Mouse (Mus musculus): ENCODE data around the gene Alk.
"Not testable (repeated sequence)": the region's sequence is repeated elsewhere in the genome, so short reads cannot be mapped to it uniquely, and the experiment has no call there.

Alk gene

DNA sequence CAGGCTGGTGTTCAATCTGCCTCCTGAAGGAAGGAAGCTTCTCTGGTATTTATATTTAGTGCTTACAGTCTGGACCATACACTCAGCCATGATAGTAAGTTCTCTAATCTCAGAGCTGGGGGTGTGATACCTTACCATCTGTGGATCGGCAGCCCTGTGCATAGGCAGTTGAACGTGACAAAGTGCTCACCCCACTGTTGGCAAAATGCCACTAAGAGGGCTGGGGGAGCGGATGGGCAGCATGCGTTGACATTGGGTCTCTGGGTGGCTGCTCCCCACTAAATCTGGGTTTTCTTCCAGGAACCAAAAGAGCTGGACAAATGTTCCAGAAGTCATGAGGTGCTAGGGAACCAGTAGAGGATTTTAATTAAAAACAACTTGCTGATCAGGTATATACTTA lies 78.1 kb downstream of the Alk start:
- no peak for DNase-seq

DNA sequence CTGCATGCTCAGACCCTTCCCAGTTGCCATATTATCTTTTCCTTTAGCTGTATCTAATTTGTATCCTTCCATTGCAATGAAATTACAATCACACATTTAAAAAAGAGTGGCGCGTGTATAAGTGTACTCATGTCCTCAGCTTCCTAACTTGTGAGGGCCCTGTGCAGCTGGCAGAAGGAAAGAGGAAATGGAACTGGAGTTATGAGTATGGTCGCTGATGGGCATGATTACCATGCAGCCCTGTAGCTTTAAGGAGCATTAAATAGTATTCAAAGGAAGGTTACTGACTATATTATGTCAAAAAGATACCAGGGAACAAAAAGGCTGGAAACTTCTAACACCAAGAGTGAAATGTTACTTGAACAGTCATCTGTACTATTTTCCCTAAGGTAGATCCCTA lies 79.6 kb downstream of the Alk start:
- DNase-seq = no peak

DNA sequence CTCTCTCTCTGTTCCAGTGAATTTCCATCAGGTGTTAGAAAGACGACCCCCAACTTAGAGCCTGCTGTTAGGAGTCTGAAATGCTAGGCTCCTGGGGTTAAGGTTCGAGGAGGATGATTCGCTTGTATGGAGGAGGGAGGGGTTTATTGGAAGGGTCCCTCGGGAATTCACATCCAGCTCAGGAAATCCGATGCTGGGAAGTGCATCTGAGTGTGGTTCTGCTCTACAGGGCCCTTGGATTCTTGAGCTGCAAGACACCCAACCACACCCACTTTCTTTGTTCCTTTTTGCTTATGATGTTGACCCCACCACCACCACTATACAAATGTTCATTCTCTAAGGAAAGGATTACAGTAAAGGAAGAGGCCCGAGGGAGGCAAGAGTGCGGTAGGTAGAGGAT lies 81.4 kb downstream of the Alk start:
- no peak for DNase-seq

DNA sequence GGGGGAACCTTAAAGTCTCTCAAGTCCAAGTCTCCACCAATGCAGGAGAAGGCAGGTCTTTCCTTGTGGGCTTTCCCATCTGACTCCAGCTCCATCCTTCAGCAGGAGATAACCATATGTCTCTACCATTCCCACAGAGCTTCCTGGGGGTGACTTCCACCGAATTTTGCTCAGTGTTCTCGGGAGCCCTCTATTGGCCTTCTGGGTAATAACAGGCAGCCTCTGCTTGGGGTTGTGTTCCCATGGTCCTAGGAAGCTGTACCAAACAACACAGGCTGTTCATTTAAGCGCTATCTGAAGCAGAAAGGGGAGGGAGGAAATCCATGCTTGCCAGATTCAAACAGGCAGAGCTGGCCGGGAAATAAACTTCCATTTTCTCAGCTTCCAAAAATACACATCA lies 82.0 kb downstream of the Alk start:
- DNase-seq = peak; percentile 56

DNA sequence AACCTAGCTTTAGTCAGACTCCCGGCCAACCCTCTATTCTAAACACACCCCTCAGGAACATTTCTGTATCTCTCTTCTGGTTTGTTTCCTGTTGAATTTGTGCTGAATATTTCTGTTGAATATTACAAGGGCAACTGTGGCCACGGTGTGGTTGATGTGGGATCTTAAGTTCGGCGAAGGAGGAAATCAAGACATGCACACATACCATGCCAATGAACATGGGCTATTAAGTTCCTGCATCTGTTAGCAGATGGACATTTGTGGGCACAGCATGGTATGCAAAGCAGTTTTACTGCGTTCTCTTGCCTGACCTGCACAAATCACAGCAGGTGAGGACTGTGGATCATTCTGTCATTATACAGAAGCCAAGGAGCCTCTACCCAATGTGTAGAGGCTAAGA lies 83.1 kb downstream of the Alk start:
- DNase-seq = no peak

DNA sequence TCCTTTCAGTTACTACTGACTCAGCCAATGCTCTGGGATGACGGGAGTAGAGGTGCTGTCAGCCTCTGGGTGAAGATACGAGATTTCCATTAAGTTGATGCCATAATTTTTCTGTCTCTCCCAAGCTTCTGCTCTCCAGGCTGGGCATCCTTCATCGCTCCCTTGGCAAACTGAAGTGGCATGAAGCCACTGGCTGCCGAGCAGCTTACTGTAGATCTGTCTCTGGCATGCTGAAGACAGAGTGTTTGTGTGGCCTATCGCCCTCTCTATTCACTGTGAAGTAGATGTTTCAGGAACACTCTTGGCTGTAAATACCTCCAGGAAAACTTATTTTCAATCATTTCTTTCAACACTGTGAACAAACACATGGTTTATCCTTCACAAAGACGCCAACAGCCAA lies 93.7 kb downstream of the Alk start:
- DNase-seq = no peak

DNA sequence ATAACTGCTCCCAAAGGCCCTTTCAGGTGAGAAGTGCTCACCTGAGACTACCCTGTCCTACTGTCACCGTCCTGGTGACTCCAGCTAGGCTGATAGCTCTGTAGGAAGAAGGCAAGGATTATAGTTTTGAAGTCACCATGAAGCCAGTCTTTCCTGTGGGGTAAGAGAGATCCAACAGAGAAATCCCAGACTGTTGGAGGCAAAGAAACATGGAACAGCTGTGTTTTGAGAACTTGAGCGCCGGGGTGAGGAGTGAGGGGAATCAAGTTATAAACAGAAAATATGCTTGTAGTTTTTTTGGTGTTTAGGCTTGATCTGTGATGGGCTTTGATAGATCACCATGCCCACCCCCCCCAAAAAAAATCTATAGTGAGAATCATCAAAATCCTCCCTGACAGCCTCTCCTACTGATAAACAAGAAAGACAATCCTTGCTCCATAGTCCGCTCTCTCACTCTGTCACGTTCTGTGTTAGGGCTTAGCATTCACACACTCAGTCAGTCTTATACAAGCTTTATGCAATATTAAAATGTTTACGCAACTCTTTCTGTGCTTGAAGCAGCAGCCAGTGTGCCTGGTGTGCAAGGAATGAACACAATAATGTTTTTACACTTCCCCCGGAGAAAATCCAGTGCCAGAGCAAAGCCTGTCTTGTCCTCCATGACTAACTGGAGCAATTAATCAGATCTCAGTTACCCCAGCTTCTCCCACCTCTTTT lies 95.6 kb downstream of the Alk start:
- no peak for DNase-seq

DNA sequence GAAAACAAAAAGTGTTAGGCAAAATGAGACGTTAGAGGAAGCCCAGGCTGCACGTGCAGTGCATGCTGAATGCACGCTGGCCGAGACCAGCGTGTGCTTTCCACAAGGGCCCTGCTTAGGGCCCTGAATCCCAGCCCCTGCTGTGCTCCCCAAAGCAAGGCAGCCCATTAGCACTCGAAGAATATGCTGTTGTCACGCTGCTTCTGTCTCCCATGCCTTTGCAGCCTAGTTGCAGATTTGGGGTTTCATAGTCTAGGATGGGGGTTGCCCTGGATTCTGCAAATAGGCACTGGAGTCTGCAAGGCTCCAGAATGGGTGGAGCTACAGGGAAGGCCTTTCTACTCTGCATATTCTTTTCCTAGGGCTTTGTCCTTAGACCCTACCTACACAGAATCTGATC lies 99.2 kb downstream of the Alk start:
- no peak for DNase-seq

DNA sequence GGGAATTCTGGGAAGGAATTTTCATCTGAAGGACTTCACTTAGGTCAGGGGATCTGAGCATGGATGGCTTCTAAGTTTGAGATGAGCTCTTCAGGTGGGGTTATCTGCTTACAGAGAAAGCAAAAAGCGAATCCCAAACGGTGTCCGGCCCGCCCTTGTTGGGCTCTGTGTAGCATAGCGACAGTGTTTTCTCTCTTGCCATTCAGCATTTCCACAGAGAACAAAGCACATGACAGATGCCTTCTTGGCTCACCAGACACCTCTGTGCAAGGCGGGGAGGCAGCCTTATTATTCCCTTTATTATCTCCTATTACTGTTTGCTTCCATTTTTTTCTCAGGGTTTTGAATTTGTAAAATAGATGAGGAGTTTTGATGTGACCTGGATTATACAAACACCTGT lies 99.8 kb downstream of the Alk start:
- DNase-seq = no peak

DNA sequence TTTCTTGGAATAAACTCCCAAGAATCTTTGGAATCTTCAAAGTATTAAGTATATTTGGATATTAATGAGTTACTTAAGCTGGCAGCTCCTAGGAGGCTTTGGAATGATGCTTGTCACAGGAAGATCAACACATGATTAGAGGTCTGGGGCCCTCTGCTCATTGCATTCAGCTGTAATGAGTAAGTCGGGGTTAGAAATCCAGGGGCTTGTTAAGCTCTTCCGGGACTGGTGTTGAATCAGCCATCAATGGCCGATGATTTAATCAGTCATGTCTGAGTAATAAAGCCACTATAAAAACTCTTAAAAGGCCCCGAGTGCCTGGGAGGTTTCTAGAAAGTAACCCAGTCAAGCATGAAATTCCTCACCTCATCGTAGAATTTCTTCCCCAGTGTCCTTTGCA lies 109.0 kb downstream of the Alk start:
- no peak for DNase-seq

DNA sequence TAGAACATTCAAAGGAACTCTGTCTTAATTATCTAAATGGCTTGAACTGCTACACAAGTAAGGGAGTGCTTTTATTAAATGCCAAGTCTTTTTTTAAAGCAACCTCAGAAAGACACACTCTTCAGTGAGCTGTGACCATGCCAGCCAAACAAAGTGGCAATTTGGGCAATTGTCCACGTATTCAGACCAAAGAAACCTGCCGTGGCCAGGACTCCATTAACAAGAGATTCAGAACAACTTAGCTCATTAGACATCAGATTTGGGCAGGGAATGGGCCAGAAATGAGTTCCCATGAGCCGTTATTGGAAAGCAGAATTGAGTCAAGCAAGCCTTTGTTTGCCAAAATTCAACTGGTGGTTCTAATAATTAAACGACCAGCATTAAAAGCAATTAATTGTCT lies 118.8 kb downstream of the Alk start:
- no peak for DNase-seq

DNA sequence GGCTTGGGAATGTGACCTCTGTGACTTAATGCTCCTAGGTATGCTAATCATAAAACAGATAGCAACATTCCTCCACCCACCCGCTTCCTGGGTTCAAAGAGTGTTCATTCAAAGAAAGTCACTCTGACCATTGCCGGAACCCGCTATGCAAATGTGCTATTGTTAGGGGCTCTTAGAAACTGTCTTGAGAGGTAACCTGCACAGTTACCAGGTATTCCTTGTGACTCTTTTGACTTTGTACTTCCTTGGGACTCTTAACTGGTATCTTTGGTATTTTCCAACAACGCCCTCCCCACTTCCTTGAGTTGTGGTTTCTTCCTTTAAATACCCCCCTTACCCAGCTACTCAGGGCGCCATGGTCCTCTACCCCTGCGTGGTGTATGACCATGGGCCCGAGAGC lies 125.2 kb downstream of the Alk start:
- DNase-seq = not testable (repeated sequence)

DNA sequence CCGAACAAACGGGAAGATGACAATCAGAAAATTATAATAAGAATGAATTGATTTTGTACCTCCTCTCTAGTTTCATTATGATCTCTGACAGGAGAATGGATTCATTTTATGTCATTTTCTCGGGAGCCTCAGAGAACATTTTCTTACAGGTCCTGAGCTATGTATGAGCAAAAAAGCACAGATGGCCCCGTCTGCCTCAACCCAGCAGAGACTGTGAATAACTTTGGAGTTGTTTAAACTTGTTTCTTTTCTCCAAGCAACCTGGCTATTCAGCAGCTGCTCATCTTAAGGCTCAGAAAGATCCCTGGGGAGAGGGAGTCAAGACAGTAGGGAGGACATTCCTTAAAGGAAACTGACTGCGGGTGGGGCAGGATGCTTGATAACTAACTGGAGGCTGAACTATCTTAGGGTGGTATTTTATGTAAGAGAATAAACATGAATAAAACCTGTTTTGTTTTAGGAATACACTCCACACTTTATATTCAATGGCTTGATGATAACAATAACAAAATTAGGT lies 126.5 kb downstream of the Alk start:
- DNase-seq = no peak

DNA sequence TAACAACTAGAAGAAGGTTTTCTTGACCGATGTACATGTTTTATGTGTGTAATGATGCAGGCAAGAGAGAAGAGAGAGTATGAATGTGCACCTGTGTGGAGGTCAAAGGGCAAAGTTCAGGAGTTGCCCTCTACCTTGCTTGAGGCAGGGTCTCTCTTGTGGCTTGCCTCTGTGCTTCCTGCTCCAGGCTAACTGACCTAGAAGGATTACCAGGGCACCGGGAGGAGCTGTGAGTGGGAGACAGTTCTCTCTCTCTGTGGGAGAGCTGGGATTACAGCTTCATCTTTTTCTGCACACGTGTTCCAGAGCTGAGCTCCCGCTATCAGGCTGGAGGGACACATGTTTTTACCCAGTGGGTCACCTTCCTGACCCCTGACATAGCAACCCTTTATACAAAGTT lies 127.5 kb downstream of the Alk start:
- no peak for DNase-seq

DNA sequence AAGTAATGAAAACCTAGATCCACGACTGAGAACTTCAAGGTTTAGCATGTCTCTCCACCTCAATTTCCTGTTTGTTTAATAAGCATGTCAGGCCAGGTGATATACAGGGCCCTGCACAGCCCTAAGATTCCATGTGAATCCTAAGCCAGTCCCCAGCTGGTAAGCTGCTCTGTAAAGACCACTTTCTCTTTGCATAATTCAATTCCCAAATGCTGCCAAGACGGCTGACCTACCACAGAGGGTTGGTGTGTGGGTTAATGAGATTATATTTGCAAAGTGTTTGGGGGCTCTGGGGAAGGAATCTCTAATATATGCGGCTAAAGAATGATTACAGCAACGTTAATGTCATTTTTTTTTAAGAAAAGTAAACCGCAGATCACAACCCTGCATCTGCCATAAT lies 130.3 kb downstream of the Alk start:
- no peak for DNase-seq

DNA sequence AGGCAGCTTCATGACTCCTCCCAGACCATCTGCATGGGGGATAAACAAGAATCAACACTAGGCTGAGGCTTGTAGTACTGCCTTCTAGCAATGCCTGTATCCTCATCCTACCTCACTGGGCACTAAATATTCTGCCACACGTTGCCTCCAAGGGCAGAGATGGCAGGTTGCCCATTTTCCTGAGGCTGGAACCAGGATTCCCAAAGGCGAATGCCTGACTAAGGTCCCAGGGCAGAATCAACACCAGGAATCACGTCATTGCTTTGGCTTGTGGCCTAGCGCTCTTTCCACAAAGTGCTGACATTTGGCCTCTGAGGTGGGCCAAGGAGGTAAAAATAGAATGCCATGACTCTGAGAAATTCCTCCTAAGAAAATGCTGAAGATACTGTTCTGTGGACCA lies 155.9 kb downstream of the Alk start:
- DNase-seq = peak; percentile 91

DNA sequence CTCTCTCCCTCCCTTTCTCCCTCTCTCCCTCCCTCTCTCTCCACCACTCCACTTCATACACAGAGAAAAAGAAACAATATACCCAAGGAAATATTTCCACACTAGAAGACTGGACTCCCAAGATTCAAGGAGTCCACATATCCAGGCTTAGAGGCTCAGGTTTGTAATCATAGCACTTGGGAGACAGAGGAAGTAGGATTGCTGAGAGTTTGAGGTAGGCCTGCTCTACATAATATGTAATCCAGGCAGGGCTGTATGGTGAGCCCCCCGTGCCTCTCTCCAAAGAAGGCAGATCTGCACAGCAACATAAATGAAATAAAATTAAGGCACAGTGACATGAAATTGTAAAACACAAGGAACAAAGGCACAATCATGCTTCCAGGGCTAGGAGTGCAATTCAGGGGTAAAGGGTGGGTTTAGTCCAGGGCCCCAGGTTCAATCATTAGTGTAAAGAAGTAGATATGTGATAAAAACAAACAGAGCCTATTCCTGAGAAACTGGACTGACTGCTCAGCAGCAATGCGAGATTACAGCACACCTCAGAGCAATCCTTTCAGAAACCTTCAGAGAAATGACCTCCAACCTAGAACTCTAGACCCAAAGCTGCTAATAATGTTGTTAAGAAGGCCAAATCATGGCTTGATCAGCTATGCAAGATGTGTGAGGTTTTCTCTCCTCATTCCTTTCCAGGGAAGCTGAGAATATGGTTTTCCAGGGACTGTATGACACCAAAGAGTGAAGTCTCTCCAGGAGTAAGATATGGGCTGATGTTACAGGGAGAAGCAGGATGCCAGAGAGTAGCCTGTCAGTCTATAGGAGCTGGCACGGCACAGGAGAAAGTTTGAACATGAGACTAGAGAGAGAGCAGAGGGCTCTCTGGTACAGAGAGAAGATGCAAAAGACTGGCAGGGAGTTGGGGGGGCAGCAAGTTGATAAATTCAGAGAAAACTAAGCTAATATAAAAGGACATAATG lies 158.9 kb downstream of the Alk start:
- DNase-seq = no peak

DNA sequence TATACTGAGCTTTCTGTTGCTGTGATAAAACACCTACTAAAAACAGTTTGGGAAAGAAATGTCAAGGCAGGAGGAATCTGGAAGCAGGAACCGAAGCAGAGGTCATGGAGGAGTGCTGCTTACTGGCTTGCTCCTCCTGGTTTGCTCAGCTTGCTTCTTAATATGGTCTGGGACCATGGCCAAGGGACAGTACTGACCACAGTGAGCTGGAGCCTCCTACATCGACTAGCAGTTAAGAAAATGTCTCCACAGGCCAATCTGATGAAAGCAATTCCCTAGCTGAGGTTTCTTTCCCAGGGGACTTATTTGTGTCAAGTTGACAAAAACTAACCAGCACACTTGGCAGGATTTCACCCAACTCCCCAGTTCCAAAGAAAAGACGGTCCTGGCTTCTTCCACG lies 187.0 kb downstream of the Alk start:
- DNase-seq = no peak

DNA sequence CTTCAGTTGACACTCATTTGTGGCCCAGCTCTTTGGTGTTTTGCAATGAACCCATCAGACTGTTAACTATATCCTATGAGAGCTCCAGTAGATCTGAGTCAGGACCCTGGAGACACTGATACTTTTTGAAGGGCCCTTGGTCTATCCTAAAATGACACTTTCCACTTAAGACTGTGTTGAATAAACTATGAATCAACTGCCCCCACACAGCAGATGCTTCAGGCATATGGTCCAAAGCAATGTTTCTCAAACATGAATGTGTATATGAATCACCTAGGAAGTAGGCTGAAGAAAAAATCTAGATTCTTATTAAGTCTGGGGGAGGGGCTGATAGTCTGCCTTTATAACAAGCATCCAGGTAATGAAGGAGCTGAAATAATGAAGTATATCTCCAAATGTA lies 189.8 kb downstream of the Alk start:
- no peak for DNase-seq

DNA sequence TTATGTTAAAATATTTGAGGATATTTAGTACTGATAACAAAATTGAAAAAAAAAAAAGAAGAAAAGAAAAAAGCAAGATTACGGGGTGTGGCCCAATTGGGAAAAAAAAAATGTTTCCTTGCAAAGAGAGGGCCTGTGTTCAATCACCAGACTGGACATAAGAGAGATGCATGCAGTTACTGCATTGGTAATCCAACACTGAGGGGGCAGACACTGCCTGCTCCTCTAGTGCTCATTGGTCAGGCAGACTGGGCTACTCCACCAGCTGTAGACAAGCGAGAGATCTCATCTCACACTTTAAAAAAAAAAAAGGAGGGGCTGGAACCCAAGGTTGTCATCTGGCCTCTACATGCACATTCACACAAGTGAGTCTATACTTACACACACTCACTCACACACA lies 199.6 kb downstream of the Alk start:
- DNase-seq = no peak

DNA sequence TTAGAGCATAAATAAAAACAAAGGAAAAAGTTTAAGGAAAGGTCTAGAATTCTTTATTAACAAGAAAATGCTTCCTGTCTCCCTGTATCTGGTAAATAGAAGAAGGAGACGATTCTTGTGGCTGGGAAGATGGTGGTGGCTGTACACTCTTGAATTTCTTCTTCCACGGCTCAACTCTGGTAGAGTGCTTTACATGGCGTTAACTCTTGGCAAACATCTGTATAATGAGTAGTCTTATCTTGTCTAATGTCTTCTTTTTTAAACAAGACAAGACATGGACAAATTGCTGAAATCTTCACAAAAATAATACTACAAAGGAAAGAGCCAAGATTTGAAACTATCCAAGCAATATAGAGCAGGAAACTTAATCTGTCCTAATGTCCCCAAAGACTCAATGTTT lies 202.6 kb downstream of the Alk start:
- DNase-seq = no peak

DNA sequence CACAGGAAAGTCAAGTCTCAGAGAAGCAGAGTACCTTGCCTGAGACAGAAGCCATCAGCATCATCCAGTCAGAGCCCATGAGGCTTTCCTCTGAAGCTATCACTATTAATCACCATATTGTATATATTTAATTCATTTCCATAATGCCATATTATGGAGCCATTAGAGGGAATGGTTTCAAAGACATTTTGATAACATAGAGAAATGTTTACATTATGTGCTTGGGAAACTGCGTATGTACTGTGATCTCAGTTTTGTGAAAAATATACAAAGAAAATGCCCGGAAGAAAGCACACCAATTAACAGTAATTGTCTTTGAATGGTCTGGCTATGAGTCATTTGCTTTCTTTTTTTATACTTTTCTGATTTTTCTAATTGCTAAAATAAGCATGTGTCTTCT lies 203.1 kb downstream of the Alk start:
- no peak for DNase-seq

DNA sequence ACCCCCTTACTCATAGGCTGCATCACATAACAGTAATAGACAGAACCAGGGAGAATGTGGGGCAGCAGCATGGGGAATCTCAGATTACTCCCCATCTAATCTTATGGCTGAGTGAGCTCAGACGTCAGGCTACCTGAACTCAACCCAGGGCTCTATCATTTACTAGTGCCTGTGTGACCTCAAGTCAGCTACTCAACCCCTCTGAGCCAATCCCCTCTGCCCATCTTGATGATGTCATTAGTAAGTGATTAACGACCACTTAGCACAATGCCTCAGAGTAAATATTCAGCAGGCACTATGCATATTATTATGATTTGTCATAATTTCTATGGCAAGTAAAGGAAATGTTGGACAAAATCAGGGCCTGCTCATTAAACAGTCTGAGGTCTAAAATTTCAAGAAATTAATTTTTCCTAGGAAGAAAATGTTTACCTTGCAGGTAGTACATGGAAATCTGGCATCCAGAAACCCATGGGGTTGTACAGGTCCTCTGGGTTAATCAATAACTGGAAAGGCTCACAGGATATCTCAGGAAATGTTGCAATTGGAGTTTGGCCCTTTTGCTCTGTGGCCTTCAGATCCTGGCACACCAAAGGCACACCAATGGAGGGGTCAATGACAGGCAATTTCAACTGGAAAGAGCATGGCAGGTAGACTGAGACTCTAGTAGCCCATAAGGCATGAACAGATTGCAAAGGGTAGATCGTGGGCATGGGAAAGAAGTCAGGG lies 204.9 kb downstream of the Alk start:
- peak; percentile 81 for DNase-seq

DNA sequence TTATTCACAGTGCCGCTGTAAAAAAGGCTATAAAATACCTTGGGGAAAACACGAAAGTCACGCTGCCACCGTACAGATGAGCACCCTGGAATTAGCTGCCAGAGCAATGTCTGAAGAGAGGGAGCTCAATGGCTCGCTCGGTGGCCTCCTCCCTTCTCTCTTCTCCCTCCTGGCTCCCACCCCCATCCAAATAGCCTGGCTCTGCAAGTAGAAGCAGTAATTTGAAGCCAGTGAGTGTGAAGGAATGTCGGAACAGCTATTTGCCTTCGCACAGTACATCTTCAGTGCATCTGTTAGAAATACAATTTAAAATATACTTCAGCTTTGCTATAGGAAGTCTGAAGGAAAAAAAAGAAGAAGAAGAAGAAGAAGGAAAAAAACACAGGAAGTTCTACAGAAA lies 208.5 kb downstream of the Alk start:
- DNase-seq = no peak
